Mouse (Mus musculus): ENCODE results near the gene Slx1b. TPM values are rescaled to one million over a fixed set of nuclear protein-coding genes. Genes with fewer than 3 reads are reported as not detected.
A peak's percentile ranks its signal among the peaks of the same experiment; 100 is the strongest.

Gene Slx1b
- polyA plus RNA-seq, 1 experiment from 2014 or later: 21.1 TPM

DNA sequence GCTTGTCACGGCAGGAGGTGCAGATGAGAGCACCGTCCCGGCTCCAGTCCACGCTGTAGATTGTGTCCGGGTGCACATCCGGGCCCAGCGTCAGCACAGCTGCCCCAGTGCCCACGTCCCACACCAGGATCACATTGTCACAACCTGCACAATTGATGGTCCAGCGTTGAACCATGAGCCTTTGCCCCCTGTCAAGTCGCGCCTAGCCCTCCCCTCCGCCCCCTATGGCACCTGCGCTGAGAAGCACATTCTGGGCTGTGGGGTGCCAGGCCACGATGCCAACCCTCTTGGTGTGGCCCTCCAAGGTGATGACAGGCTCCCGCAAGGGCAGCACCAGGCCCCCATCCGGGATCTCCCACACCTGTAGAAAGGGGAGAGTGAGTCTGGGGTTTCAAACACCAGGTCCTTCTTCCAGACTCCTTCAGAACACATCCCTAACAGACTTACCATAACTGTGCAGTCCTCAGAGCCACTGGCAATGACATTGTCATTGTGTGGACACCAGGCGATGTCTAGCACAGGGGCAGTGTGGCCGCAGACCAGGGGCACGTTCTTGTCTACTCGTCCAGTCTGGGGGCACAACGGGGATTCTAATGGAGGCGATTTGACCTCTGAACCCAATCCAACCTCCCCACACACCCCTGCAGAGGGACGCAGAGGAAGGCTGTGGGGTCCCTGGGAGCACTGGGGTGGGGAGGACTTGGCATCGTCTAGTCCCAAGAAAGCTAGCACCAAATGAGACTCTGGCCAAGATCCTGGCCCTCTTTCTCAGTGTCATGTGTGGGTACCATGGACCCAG, 6.2 kb upstream of the Slx1b start:
- Histone ChIP-seq H3K4me3 (replicated peaks) (peak overlapping the region; percentile 10; the same call in 1 of the 2 replicates), H3K4me1 (replicated peaks) (peaks cover 61% of the 10 kb centered on the region), H3K4me2 (replicated peaks) (peak overlapping the region; percentile 30), H3K36me3 (peaks cover 26% of the 10 kb centered on the region), H3K27ac (no peak overlapping the region), H3K9ac (replicated peaks) (peak overlapping the region; percentile 36; the same call in 1 of the 2 replicates), H3K27me3 (peaks cover 7% of the 10 kb centered on the region; the same call in 1 of the 2 replicates), H3K9me3 (no peaks in the 10 kb centered on the region)
- WGBS: 60% methylated on average over 24 of the region's 24 CpGs
- no peak for ATAC-seq

DNA sequence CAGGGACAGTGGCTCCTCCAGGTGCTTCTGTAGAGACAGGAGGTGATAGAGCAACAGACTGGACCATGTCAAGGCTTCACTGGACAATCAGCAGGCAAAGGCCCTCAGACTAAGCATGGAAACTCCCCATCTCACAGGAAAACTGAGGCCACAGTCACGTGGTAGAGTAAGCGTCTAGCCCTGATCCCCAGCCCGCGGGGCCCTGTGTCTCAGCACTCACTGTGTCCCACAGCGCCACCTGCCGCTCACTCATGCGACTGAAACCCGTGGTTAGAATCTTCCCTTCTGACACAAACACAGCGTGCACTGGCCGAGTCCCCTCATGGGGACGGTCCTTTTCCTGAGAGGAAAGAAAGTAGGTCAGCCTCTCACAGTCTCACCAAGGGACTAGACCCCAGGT, 5.5 kb upstream of the Slx1b start:
- Histone ChIP-seq H3K36me3 (peaks cover 26% of the 10 kb centered on the region), H3K4me3 (replicated peaks) (no peak overlapping the region), H3K9me3 (no peaks in the 10 kb centered on the region), H3K27me3 (peaks cover 7% of the 10 kb centered on the region; the same call in 1 of the 2 replicates), H3K4me2 (replicated peaks) (peak overlapping the region; percentile 30), H3K9ac (replicated peaks) (peak overlapping the region; percentile 36; the same call in 1 of the 2 replicates), H3K4me1 (replicated peaks) (peaks cover 67% of the 10 kb centered on the region), H3K27ac (no peak overlapping the region)
- 0 out of 2 replicates have a peak, but pooled peaks have one; percentile 17 for ATAC-seq
- under 1% methylated on average over 11 of the region's 11 CpGs for WGBS

DNA sequence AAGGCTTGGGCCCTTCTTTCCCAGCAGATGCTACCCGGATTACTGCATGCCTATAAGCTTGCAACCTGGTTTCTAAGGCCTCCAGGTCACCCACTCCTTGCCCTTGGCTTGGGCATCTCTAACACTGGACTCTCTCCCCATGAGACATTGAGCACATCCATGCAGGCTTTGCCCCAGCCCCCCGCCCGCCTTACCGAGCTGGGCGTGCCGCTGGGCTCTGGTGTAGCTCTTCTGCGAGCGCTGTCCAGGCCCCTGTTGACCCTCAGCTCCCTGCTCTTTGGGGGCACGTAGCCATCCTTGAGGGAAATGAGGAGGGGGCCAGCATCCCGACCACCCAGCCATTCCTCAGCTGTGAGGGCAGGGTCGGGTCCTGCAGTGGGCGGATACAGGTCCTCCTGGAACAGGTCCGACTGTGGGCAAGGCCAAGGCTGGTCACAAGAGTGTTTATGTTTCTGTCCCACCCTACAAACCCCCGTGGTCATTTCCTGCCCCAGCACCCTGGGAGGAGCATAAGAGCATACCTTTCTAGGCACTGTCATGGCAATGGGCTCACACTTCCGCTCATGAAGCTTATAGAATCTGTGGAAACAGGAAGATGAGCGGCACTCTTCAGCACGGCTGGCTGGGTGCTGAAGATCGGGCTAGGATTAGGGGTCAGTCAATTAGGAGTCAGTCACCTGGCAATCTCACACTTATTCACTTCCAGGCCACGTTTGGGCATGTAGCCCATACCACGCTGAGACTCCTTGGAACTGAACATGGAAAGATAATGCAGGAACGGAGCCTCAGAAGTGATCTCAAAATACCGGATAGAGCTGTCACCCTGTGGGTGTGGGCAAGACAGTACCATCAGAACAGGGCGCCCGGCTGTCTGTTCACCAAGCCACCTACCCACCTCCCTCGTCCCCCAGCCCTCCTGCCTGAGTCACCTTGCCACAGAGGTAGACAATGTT, 4.8 kb upstream of the Slx1b start:
- no peak for ATAC-seq
- peaks cover 7% of the 10 kb centered on the region; the same call in 1 of the 2 replicates for H3K27me3 ChIP-seq
- peaks cover 67% of the 10 kb centered on the region for H3K4me1 ChIP-seq (replicated peaks)
- H3K36me3 ChIP-seq: peaks cover 26% of the 10 kb centered on the region
- no peak overlapping the region for H3K4me2 ChIP-seq (replicated peaks)
- no peak overlapping the region for H3K9ac ChIP-seq (replicated peaks)
- H3K4me3 ChIP-seq (replicated peaks): no peak overlapping the region
- 86% methylated on average over 25 of the region's 25 CpGs for WGBS
- H3K27ac ChIP-seq: no peak overlapping the region
- no peaks in the 10 kb centered on the region for H3K9me3 ChIP-seq

DNA sequence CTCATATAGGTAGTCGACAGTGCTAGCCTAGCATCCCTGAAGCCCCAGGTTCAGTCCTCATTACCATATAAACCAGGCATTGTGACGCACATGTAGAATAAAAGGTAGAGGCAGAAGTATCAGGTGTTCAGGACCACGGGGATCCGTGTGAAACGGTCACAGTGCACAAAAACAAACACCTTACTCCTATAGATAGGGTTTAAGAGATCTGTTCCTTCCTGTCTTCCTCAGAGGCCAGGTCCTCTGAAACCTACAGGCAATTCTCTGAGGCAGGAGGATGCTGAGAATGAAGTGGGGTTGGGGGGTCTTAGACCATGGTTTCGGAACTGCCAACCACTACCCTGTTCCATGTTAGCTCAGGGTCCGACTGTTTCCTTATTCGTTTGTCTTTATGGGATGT, 2.3 kb upstream of the Slx1b start:
- Histone ChIP-seq H3K36me3 (peaks cover 26% of the 10 kb centered on the region), H3K9ac (replicated peaks) (no peak overlapping the region), H3K4me1 (replicated peaks) (peaks cover 61% of the 10 kb centered on the region), H3K27me3 (0 out of 2 replicates have a peak, but pooled peaks cover 2% of the 10 kb centered on the region), H3K9me3 (no peaks in the 10 kb centered on the region), H3K27ac (no peak overlapping the region), H3K4me2 (replicated peaks) (no peak overlapping the region), H3K4me3 (replicated peaks) (no peak overlapping the region)
- ATAC-seq: no peak
- WGBS: 96% methylated on average over 8 of the region's 8 CpGs

DNA sequence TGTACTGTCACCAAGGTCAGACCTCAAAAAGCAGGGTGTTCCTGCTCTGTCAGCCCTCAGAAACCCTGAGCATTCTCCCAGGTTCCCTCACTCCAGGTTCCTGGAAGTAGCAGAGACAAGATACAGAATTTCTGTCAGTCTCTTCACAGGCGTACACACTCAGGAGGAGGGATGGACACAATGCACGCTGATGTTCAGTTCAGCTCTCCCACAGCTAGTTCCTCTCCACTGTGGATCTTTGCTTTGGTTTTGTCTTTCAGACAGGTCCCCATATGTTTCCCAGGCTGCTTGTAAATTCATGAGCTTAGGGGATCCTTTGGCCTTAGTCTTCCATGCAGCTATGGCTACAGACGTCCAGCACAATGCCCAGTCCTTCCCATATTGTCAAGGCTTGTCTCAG, 1.3 kb upstream of the Slx1b start:
- Histone ChIP-seq H3K27me3 (no peaks in the 10 kb centered on the region), H3K27ac (no peak overlapping the region), H3K36me3 (peaks cover 35% of the 10 kb centered on the region), H3K9me3 (no peaks in the 10 kb centered on the region), H3K4me1 (replicated peaks) (peaks cover 56% of the 10 kb centered on the region), H3K4me3 (replicated peaks) (peak overlapping the region; percentile 69), H3K9ac (replicated peaks) (peak overlapping the region; percentile 80), H3K4me2 (replicated peaks) (peak overlapping the region; percentile 97)
- WGBS: 69% methylated on average over 3 of the region's 3 CpGs
- ATAC-seq: no peak

DNA sequence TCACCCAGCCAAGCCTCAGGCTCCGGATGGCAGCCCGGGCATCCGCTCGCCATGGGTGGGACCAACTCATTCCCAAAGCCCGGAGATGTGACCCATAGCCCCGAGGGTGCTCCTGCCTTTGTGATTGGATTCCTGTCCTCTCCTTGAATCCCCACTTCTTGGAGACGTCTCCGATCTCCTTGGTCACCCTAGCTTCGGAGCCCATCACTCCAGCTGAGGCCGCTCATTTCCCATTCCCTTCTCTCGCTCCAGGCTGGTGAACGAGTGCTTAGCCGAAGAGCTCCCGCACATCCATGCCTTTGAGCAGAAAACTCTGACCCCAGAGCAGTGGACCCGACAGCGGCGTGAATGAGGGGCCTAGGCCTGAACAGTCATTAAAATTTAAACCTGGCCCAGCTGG, 719 bp upstream of the Slx1b start:
- no peak for ATAC-seq
- 3% methylated on average over 17 of the region's 17 CpGs for WGBS
- H3K4me1 ChIP-seq (replicated peaks): peaks cover 50% of the 10 kb centered on the region
- H3K27me3 ChIP-seq: no peaks in the 10 kb centered on the region
- H3K27ac ChIP-seq: peak overlapping the region; percentile 74
- no peaks in the 10 kb centered on the region for H3K9me3 ChIP-seq
- peak overlapping the region; percentile 80 for H3K9ac ChIP-seq (replicated peaks)
- peaks cover 39% of the 10 kb centered on the region for H3K36me3 ChIP-seq
- peak overlapping the region; percentile 97 for H3K4me2 ChIP-seq (replicated peaks)
- peak overlapping the region; percentile 69 for H3K4me3 ChIP-seq (replicated peaks)

DNA sequence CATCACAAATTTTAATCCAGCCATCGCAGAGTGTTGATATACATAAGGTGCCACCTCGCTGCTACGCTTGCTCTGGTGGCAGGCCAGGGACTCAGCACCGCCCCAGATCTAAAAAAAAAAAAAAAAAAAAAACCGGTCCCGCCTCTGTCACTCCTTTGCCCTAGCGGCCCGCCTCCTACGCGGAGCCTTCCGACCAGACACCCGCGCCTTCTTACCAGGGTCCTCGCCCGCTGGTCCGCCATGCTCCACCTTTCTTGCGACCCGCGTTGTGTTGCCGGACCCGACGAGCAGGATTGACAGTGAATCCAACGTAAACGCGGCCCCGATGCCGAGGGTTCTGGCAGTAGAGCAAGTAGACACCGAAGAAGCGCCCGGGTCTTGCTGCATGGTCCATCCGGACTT, 373 bp downstream of the Slx1b start, which contains the start of gene Bola2:
Bola2 (plus strand) TSS at position 192 of the 402 bp plus-strand sequence.
- peak within 1 kb of the TSS; percentile 69 for H3K4me3 ChIP-seq (replicated peaks)
- H3K27me3 ChIP-seq: no peaks in the 10 kb centered on the region
- no peaks in the 10 kb centered on the region for H3K9me3 ChIP-seq
- peak within 1 kb of the TSS; percentile 80 for H3K9ac ChIP-seq (replicated peaks)
- peak within 1 kb of the TSS; percentile 95 for H3K27ac ChIP-seq
- under 1% methylated on average over 31 of the region's 31 CpGs for WGBS
- H3K4me1 ChIP-seq (replicated peaks): peaks cover 43% of the 10 kb centered on the region
- peaks cover 44% of the 10 kb centered on the region for H3K36me3 ChIP-seq
- peak; percentile 52 for ATAC-seq
- H3K4me2 ChIP-seq (replicated peaks): peak within 1 kb of the TSS; percentile 97

DNA sequence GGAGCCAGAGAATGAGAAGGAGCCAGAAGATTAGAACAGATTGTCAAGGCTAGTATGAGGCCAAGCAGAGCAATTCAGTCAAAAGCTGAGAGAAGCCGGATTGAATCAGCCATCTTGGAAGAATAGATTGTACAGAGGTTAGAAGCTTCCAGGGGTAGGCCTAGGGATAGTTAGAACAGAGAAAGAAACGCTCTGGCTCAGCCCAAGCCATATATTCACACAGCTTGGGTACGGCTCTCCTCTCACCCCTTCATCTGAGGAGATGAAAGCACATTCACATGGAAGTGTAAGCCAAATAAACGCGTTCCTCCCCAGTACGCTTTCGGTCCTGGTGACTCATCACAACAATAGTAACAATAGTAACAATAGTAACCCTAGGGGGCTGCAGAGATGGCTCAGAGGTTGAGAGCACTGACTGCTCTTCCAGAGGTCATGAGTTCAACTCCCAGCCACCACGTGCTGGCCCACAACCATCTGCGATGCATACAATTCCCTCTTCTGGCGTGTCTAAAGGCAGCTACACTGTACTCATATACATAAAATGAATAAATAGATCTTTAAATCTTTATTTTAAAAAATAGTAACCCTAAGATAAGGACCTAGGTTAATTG, 1.0 kb downstream of the Slx1b start:
- H3K4me1 ChIP-seq (replicated peaks): peaks cover 39% of the 10 kb centered on the region
- peak overlapping the region; percentile 79 for H3K9ac ChIP-seq (replicated peaks)
- H3K27me3 ChIP-seq: no peaks in the 10 kb centered on the region
- ATAC-seq: no peak
- peak overlapping the region; percentile 30; the same call in 1 of the 2 replicates for H3K27ac ChIP-seq
- H3K9me3 ChIP-seq: no peaks in the 10 kb centered on the region
- H3K36me3 ChIP-seq: peaks cover 43% of the 10 kb centered on the region
- H3K4me2 ChIP-seq (replicated peaks): peak overlapping the region; percentile 69
- H3K4me3 ChIP-seq (replicated peaks): peak overlapping the region; percentile 69
- WGBS: 29% methylated on average over 10 of the region's 10 CpGs

DNA sequence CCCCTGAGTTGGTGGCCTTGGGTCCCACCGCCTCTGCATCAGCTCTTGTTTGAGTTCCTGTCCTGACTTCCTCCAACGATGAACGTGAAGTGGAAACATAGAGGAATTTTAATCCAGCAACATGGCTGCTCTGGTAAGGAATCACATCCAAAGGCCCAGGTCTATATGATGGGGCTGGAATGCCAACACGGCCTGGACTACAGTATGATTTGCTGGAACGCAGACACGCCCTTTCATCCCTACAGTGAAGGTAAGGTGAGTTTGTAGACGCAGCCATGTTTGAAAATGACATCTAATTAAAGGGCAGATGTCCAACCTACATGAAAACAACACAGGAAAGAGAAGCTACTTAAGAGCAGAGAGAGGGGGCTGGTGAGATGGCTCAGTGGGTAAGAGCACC, 1.8 kb downstream of the Slx1b start:
- Histone ChIP-seq H3K4me1 (replicated peaks) (peaks cover 39% of the 10 kb centered on the region), H3K27ac (no peak overlapping the region), H3K4me3 (replicated peaks) (no peak overlapping the region), H3K9me3 (no peaks in the 10 kb centered on the region), H3K9ac (replicated peaks) (no peak overlapping the region), H3K36me3 (peaks cover 36% of the 10 kb centered on the region), H3K27me3 (no peaks in the 10 kb centered on the region), H3K4me2 (replicated peaks) (peak overlapping the region; percentile 69)
- no peak for ATAC-seq
- 86% methylated on average over 7 of the region's 7 CpGs for WGBS

DNA sequence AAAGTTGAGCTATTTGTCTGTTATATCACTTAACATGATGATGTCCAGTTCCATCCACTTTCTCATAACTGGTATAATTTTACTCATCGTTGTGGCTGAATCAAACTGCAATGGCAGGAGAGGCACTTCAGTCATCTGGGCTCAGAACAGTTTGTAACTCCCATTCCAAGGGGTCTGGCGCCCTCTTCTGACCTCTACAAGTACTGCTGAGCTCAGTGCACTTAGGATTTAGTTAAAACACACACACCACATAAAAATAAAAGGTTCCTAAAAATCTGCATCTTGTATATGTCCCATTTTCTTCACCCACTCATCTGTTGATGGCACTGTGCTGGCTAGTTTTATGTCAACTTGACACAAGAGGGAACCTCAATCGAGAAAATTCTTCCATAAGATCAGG, 2.3 kb downstream of the Slx1b start:
- no peak overlapping the region for H3K9ac ChIP-seq (replicated peaks)
- H3K9me3 ChIP-seq: no peaks in the 10 kb centered on the region
- H3K4me1 ChIP-seq (replicated peaks): peaks cover 39% of the 10 kb centered on the region
- no peaks in the 10 kb centered on the region for H3K27me3 ChIP-seq
- no peak overlapping the region for H3K4me3 ChIP-seq (replicated peaks)
- H3K27ac ChIP-seq: no peak overlapping the region
- peaks cover 34% of the 10 kb centered on the region for H3K36me3 ChIP-seq
- WGBS: 40% methylated on average over 3 of the region's 3 CpGs
- 0 out of 2 replicates have a peak overlapping the region, but pooled peaks have one; percentile 69 for H3K4me2 ChIP-seq (replicated peaks)
- no peak for ATAC-seq

DNA sequence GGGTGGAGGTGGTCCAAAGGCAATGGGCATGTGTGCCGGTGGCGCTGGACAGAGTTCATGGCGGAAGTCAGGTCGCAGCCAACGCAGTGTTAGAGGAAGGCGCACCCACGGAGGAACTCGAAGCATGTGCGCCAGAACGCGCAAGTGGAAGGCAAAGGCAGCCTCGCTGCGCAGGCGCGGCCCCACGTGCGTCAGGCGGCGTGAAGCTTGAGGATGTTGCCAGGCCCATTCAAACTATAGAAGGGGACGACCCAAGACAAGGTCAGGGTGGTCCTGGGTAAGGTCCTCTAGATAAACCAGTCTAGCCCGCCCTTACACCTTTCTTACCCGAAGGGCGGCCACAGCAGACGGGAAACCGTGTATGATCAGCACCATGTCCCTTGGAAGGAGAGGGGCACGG, 3.2 kb downstream of the Slx1b start:
- H3K4me1 ChIP-seq (replicated peaks): peaks cover 34% of the 10 kb centered on the region
- H3K27me3 ChIP-seq: no peaks in the 10 kb centered on the region
- H3K9ac ChIP-seq (replicated peaks): peak overlapping the region; percentile 6; the same call in 1 of the 2 replicates
- H3K27ac ChIP-seq: no peak overlapping the region
- H3K9me3 ChIP-seq: no peaks in the 10 kb centered on the region
- peaks cover 29% of the 10 kb centered on the region for H3K36me3 ChIP-seq
- no peak overlapping the region for H3K4me3 ChIP-seq (replicated peaks)
- no peak overlapping the region for H3K4me2 ChIP-seq (replicated peaks)
- ATAC-seq: no peak
- WGBS: 96% methylated on average over 26 of the region's 26 CpGs
